Mouse (Mus musculus) cerebellum, adult 2 months (tissue): ENCODE measurements around the gene Clasrp.

ENCODE experiments used
- CTCF ChIP-seq: fragments of 200-500 bp; IDR thresholded peaks from 2 replicates; pipeline ENCODE4 v1.5.1; 2011; ENCODE audit warnings: low read depth, mild to moderate bottlenecking, control low read depth, low read length, moderate library complexity, borderline replicate concordance; ENCODE audit not compliant: insufficient read depth
- POLR2A ChIP-seq: fragments of 200-500 bp; IDR thresholded peaks from 2 replicates; pipeline ENCODE4 v1.6.1; 2011; ENCODE audit warnings: low read length, control low read depth, borderline replicate concordance; ENCODE audit not compliant: insufficient read depth

DNA sequence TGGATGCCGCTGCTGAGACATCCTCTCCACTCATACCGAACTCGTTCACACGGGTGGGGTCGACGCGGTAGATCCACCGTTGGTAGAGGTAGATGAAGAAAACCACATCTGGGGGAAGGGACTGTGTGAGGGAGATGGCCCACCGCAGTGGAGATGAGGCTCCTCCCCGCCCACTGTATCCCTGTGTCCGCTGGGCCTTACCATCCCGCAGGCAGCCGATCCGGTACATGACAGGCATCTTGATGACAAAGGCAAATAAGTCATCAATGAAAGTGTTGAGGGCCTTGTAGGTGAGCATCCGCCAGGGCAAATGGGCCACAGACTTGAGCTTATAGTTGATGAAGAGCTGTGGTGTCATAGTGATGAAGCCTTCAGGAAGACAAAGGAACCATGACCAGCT is 29.6 kb upstream of the Clasrp start:
- TF ChIP-seq CTCF = no peak
- TF ChIP-seq POLR2A = no peak
